Mouse (Mus musculus) megakaryocyte-erythroid progenitor cell, adult 5 weeks (primary cell): ENCODE results near the gene Tmem169. TPM values are rescaled to one million over a fixed set of nuclear protein-coding genes. Genes with fewer than 3 reads are reported as not detected.

Source experiments
- polyA plus RNA-seq: library from polyadenylated mRNA; stranded (reverse); fragments of >175 nt; gene quantifications from 2 replicates; pipeline ENCODE4 v1.2.3, GENCODE M21; 2012

Tmem169 gene
- not detected in 2 replicates for polyA plus RNA-seq

GRCm38 (mm10) chr1:72283992-72284485 lies at the start of gene Tmem169, which contains the start of gene Pecr:
TSS of gene Tmem169 (plus strand) at chr1:72284369.
TSS of gene Pecr (minus strand) at chr1:72284314.

GRCm38 (mm10) chr1:72307317-72307798 lies 23.2 kb downstream of the Tmem169 start, which contains the start of gene Xrcc5:
TSS of gene Xrcc5 (plus strand) at chr1:72307421.

Other genes with a start within 250 kb of the Tmem169 start
- gene Mreg, start 72.1 kb upstream of the Tmem169 start, polyA plus RNA-seq = 0.24 and 0.28 TPM in 2 replicates
- 3.6 and 4.1 TPM in 2 replicates for gene Pecr, start 55 bp upstream of the Tmem169 start, polyA plus RNA-seq
- 0.95 and 1.3 TPM in 2 replicates for gene Xrcc5, start 23.1 kb downstream of the Tmem169 start, polyA plus RNA-seq